Mouse (Mus musculus) intestine, embryonic 16.5 days (tissue): ENCODE measurements around the gene Med24. TPM values are rescaled to one million over a fixed set of nuclear protein-coding genes. Genes with fewer than 3 reads are reported as not detected.

Experiments used
- ATAC-seq: fragments of 200-750 bp; cut with Nextera tagmentation; 2 replicates; pipeline ENCODE4 v1.8.0; 2017; ENCODE audit warnings: moderate TSS enrichment, moderate library complexity
- H3K27ac ChIP-seq: fragments of 300-500 bp; sonication (generic); 2 replicates; pipeline ENCODE4 v1.5.1; 2014; ENCODE audit warnings: mild to moderate bottlenecking, low read length
- H3K27me3 ChIP-seq: fragments of 300-500 bp; sonication (generic); replicated peaks from 2 replicates; pipeline ENCODE4 v1.6.1; 2014; ENCODE audit warnings: low read length, control low read depth, mixed read lengths; ENCODE audit not compliant: control insufficient read depth, insufficient read depth
- H3K36me3 ChIP-seq: fragments of 300-500 bp; sonication (generic); 2 replicates; pipeline ENCODE4 v1.6.1; 2014; ENCODE audit warnings: low read length, control low read depth; ENCODE audit not compliant: control insufficient read depth, insufficient read depth
- H3K4me1 ChIP-seq: fragments of 300-500 bp; sonication (generic); 2 replicates; pipeline ENCODE4 v1.6.1; 2014; ENCODE audit warnings: low read length, control low read depth, mixed read lengths; ENCODE audit not compliant: control insufficient read depth, insufficient read depth
- H3K4me2 ChIP-seq: fragments of 300-500 bp; sonication (generic); 2 replicates; pipeline ENCODE4 v1.6.1; 2014; ENCODE audit warnings: low read depth, low read length, control low read depth
- H3K4me3 ChIP-seq: fragments of 300-500 bp; sonication (generic); 2 replicates; pipeline ENCODE4 v1.5.1; 2014; ENCODE audit warnings: mild to moderate bottlenecking, low read length
- H3K9ac ChIP-seq: fragments of 300-500 bp; sonication (generic); 2 replicates; pipeline ENCODE4 v1.6.1; 2014; ENCODE audit warnings: low read depth, low read length
- H3K9me3 ChIP-seq: fragments of 300-500 bp; sonication (generic); 2 replicates; pipeline ENCODE4 v1.6.1; 2016; ENCODE audit warnings: low read length, control low read depth; ENCODE audit not compliant: control insufficient read depth
- WGBS: fragments of 180-500 bp; shearing (Covaris S2); extraction: QIAGEN DNeasy Blood & Tissue Kit; methylation state at CpG from one replicate; pipeline ENCODE4 v1.1.7; 2014; 5-methylcytosine and 5-hydroxymethylcytosine counted together
- polyA plus RNA-seq: library from polyadenylated mRNA; unstranded; fragments of >200 nt; fragmentation: Nextera tagmentation; extraction: Ambion mirVana; gene quantifications from 2 replicates; pipeline ENCODE4 v1.2.1, GENCODE M21; 2015

Gene Med24
- polyA plus RNA-seq, 1 experiment from 2014 or later: 38.5 TPM

DNA sequence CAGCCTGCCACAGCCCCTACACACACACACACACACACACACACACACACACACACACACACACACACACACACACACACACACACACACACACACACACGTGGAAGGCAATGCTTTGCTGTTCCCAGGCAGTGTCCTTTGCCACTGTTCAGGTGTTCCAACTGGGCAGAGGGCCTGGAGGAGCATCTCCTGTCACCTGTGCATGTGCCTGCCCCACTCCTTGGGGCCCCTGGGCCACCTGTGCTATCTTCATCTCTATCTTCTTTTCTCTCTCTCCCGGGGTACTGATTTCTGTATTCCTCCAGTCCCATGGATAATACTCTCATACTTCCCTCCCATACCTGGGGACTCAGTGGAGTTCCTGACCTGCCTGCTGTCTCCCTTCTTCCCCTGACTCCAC is 37.1 kb upstream of the Med24 start:
- Histone ChIP-seq H3K9me3 (no peaks in the 10 kb centered on the region), H3K9ac (0 out of 2 replicates have a peak overlapping the region, but pooled peaks have one; percentile 7), H3K4me1 (peaks cover 39% of the 10 kb centered on the region), H3K27me3 (no peaks in the 10 kb centered on the region), H3K27ac (no peak overlapping the region), H3K4me3 (no peak overlapping the region), H3K36me3 (no peaks in the 10 kb centered on the region; the same call in 1 of the 2 replicates), H3K4me2 (no peak overlapping the region)
- no peak for ATAC-seq
- WGBS: 31% methylated on average over 2 of the region's 2 CpGs

DNA sequence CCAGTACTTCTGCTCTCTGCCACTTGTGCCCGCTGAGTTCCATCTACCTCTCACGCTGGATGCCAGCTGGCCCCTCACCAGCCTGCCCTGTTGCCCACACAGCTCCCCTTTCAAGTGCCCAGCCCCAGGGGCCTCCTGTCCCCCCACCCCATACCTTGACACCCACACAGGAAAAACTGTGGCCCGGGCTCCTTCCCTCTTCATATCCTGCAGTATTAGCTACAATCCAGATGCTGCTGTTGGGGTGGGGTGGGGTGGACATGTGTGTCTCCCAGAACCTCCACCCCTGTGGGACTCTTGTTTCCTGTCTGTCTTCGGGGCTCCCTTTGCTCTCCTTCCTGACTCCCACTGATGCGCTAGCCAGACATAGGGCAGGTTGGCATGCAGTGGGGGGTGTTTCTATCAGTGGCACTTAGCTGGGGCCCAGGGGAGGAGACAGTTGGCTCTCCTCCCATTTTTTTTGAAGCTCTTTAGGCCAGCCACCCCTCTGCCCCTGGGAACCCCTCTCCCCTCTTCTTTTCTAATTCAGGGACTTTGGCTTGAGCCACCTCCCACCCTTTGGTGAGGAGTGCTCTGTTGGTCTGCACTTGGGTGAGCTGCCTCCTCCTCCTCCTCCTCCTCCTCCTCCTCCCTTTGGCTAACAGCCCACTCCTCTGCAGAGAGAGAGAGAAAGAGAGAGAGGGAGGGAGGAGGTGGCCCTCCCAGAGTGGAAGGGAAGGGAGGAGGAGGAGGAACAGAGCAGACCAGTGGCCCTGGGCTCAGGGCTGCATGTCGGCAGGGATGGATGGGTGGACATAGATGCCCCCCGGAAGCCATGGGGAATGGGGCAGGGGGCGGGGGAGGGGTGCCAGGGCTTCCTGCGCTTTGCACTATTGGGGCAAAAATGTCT is 36.4 kb upstream of the Med24 start:
- Histone ChIP-seq H3K27ac (peak overlapping the region; percentile 20), H3K9ac (peak overlapping the region; percentile 42), H3K4me3 (no peak overlapping the region), H3K4me2 (no peak overlapping the region), H3K9me3 (no peaks in the 10 kb centered on the region), H3K27me3 (no peaks in the 10 kb centered on the region), H3K36me3 (peaks cover 5% of the 10 kb centered on the region), H3K4me1 (peaks cover 36% of the 10 kb centered on the region)
- WGBS: 55% methylated on average over 9 of the region's 9 CpGs
- ATAC-seq: peak; percentile 21; the same call in 1 of the 2 replicates

DNA sequence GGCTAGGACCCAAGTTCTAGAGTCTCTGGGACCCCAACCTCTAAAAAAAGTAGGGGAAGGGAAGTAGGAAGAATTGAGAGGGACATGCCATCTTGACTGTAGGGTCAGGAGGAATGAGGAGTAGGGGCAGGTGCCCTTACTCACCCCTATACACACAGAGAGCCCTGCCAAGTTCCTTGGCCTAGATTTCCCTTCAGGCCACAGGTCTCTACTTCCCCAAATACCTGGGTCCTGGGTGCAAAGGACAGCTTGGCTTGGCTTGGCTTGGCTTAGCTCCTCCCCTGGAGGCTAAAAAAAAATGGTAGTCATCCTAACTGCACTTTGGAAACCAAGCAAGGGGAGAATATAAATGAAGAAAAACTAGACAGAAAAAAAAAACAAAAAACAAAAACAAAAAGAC is 35.5 kb upstream of the Med24 start:
- peaks cover 36% of the 10 kb centered on the region for H3K4me1 ChIP-seq
- no peaks in the 10 kb centered on the region for H3K27me3 ChIP-seq
- H3K4me3 ChIP-seq: no peak overlapping the region
- no peak overlapping the region for H3K4me2 ChIP-seq
- no peaks in the 10 kb centered on the region for H3K9me3 ChIP-seq
- H3K9ac ChIP-seq: no peak overlapping the region
- peaks cover 12% of the 10 kb centered on the region for H3K36me3 ChIP-seq
- H3K27ac ChIP-seq: no peak overlapping the region
- no peak for ATAC-seq

DNA sequence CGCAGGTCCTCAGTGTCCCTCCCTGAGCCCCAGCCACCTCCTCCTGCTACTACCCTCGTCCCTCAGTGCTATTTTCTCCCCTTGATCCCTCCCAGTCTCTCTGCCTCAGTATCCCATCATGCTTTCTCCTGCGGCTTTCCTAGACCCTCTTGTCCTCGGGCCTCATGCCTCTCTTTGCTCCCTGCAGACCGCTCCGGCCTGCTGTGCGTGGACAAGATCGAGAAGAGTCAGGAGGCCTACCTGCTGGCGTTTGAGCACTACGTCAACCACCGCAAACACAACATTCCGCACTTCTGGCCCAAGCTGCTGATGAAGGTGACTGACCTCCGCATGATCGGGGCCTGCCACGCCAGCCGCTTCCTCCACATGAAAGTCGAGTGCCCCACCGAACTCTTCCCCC is 34.9 kb upstream of the Med24 start:
- H3K9me3 ChIP-seq: no peaks in the 10 kb centered on the region
- no peak for ATAC-seq
- 84% methylated on average over 18 of the region's 18 CpGs for WGBS
- no peak overlapping the region for H3K9ac ChIP-seq
- peaks cover 12% of the 10 kb centered on the region for H3K36me3 ChIP-seq
- no peak overlapping the region for H3K4me2 ChIP-seq
- peaks cover 36% of the 10 kb centered on the region for H3K4me1 ChIP-seq
- H3K4me3 ChIP-seq: no peak overlapping the region
- no peaks in the 10 kb centered on the region for H3K27me3 ChIP-seq
- H3K27ac ChIP-seq: no peak overlapping the region

DNA sequence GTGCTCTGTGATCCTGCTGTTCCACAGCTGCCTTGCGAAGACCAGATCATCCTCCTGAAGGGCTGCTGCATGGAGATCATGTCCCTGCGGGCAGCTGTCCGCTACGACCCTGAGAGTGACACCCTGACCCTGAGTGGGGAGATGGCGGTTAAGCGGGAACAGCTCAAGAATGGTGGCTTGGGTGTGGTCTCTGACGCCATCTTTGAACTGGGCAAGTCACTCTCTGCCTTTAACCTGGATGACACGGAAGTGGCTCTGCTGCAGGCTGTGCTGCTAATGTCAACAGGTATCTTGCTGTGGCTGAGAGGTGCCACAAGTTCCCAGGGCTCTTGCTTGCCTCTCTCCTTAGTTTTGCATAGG is 34.2 kb upstream of the Med24 start:
- Histone ChIP-seq H3K4me1 (peaks cover 33% of the 10 kb centered on the region), H3K4me2 (no peak overlapping the region)
- no peak; the same call in 1 of the 2 replicates for ATAC-seq

DNA sequence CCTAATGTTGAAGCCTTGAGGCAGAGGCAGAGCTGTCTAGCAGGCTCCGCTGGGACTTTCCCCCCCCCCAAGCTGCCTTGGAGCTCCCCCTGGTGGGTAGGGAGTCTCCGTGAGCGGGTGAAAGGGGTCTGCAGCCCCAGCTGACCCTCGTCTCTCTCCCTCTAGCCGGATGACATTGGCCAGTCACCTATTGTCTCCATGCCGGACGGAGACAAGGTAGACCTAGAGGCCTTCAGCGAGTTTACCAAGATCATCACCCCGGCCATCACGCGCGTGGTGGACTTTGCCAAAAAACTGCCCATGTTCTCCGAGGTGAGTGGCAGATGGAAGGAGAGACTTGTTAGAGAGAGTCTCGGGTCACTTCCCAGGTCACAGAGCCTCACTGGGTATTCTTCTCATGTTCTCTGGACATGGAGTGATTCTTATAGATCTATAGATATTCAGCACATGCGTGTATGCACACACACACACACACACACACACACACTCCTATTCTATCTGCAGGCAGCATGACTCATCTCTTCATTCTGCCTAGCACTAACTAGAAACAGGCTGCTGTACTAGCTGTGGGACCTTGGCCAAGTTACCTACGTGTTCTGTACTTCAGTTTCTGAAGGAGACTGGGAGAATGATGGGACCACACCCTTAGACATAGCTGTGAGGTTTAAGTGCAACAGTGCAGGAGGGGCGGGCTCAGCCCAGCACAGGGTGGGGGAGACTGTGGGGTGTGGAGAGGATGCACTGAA is 33.7 kb upstream of the Med24 start:
- Histone ChIP-seq H3K27ac (peak overlapping the region; percentile 31; the same call in 1 of the 2 replicates), H3K4me1 (peaks cover 28% of the 10 kb centered on the region), H3K27me3 (no peaks in the 10 kb centered on the region), H3K9ac (no peak overlapping the region), H3K9me3 (no peaks in the 10 kb centered on the region), H3K36me3 (peaks cover 15% of the 10 kb centered on the region), H3K4me2 (no peak overlapping the region), H3K4me3 (no peak overlapping the region)
- ATAC-seq: peak; percentile 54
- WGBS: 60% methylated on average over 17 of the region's 17 CpGs

More for the DNA sequence above, 34.2 kb upstream of the Med24 start:
- no peak overlapping the region for H3K9ac ChIP-seq
- no peaks in the 10 kb centered on the region for H3K9me3 ChIP-seq
- H3K4me3 ChIP-seq: no peak overlapping the region
- no peaks in the 10 kb centered on the region for H3K27me3 ChIP-seq
- no peak overlapping the region for H3K27ac ChIP-seq
- WGBS: 85% methylated on average over 8 of the region's 8 CpGs
- peaks cover 12% of the 10 kb centered on the region for H3K36me3 ChIP-seq

DNA sequence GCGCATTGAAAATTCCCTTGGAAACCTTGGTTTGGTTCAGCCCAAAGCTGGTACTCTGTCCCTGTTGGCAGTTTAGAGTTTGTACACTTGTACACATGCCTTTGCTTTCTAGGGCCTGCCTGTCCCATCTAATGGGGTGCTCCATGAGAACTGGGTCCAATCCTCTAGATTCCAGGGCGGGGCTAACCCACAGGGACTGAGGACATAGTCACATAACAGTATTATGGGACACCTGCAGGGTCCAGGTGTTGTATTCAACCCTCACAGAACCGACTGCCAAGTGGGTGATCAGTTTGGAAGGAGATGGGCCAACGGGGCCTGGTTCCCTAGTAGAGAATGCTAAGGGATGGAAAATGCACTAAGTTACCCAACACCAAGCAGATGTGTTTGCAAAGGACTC is 32.7 kb upstream of the Med24 start:
- H3K4me3 ChIP-seq: no peak overlapping the region
- 91% methylated on average over 4 of the region's 4 CpGs for WGBS
- H3K4me1 ChIP-seq: peaks cover 18% of the 10 kb centered on the region
- no peaks in the 10 kb centered on the region for H3K9me3 ChIP-seq
- no peak overlapping the region for H3K4me2 ChIP-seq
- no peak overlapping the region for H3K9ac ChIP-seq
- peaks cover 18% of the 10 kb centered on the region for H3K36me3 ChIP-seq
- ATAC-seq: no peak
- H3K27me3 ChIP-seq: no peaks in the 10 kb centered on the region
- H3K27ac ChIP-seq: no peak overlapping the region

DNA sequence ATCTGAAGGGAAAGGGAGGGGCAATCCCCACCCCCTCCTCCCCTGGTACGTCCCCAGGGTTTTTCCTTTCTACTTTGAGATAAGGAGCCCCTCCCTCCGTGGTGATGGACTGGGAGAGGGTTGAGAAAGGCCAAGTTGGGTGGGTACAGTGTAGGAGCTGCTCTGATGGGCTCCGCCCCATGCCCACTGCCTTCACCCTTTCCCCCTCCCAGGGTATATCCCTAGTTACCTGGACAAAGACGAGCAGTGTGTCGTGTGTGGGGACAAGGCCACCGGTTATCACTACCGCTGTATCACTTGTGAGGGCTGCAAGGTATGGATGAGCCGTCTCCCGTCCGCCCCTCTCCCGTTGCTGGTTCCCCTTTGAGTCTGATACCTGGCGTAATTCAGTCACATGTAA is 27.5 kb upstream of the Med24 start:
- Histone ChIP-seq H3K4me1 (peaks cover 45% of the 10 kb centered on the region), H3K4me3 (no peak overlapping the region), H3K4me2 (no peak overlapping the region), H3K27me3 (no peaks in the 10 kb centered on the region), H3K27ac (no peak overlapping the region), H3K9me3 (no peaks in the 10 kb centered on the region), H3K9ac (no peak overlapping the region), H3K36me3 (peaks cover 26% of the 10 kb centered on the region)
- no peak for ATAC-seq
- 70% methylated on average over 12 of the region's 12 CpGs for WGBS

DNA sequence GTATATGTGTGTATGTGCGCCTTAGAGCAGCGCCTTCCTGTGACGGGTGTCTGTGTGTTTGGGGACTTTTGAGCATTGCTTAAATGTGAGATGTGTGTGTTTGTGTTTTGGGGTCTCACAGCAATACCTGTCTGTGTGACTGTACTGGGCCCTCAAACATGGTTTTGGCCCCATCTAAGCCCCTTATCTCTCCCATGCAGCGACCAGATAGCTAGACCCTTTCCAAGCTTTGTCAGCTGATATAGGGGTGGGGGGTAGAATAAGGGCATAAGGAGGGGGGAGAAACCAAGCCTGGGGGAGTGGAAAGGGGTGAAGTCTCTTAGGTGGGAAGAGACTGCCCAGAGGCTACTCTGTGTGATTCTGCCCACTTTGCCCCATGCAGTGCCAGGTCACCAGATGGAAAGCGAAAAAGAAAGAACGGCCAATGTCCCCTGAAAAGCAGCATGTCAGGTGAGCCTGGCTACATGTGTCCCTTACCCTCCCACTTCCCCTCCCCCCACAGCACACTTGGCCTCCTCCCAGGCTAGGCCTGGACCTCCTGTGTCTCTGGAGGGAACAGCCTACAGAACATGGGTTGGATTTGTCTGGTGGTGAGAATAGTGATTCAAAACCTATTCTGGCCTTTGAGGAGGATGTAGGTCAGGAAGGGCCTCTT is 26.6 kb upstream of the Med24 start:
- peaks cover 53% of the 10 kb centered on the region for H3K4me1 ChIP-seq
- H3K9me3 ChIP-seq: no peaks in the 10 kb centered on the region
- no peak overlapping the region for H3K4me2 ChIP-seq
- peaks cover 23% of the 10 kb centered on the region for H3K36me3 ChIP-seq
- no peak overlapping the region for H3K27ac ChIP-seq
- WGBS: 89% methylated on average over 6 of the region's 6 CpGs
- H3K9ac ChIP-seq: no peak overlapping the region
- ATAC-seq: no peak
- no peaks in the 10 kb centered on the region for H3K27me3 ChIP-seq
- no peak overlapping the region for H3K4me3 ChIP-seq
